Mouse (Mus musculus): ENCODE data around the gene Sik3.

DNA sequence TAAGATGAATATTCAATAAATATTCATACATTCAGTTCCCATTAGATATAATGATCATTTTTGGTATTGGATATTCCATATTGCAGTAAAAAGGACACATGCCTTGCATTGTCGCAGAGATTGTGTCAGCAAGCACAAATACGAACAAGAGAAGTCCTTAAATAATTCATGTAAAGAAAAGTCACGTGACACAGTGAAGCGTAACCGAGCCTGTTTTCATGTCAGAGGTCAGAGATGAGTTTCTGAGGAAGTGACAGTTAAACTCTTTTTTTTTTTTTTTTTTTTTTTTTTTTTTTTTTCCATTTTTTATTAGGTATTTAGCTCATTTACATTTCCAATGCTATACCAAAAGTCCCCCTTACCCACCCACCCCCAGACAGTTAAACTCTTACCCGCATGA is 180.0 kb downstream of the Sik3 start:
- TF ChIP-seq USF1 (IDR thresholded peaks at IDR 0.05; ENCODE audit: low read depth): no peak
- TF ChIP-seq E2F4 (IDR thresholded peaks at IDR 0.05; ENCODE audit: insufficient read depth): no peak
- no peak for TF ChIP-seq CEBPB (IDR thresholded peaks at IDR 0.05; ENCODE audit: insufficient read depth, poor library complexity, severe bottlenecking)
- no peak for TF ChIP-seq MAX (IDR thresholded peaks at IDR 0.05; ENCODE audit: low read depth)
